Mouse (Mus musculus) limb, embryonic 13.5 days (tissue): ENCODE data around the gene Rpl31. TPM values are rescaled to one million over a fixed set of nuclear protein-coding genes. Genes with fewer than 3 reads are reported as not detected.
A peak's percentile ranks its signal among the peaks of the same experiment; 100 is the strongest.

Experiments used
- ATAC-seq: fragments of 200-750 bp; cut with Nextera tagmentation; 2 replicates; pipeline ENCODE4 v1.8.0; 2017; ENCODE audit warnings: low read depth, moderate number of reproducible peaks, moderate TSS enrichment; ENCODE audit not compliant: low FRiP score
- H3K27ac ChIP-seq: fragments of 300-500 bp; sonication (generic); 2 replicates; pipeline ENCODE4 v1.5.1; 2015; ENCODE audit warnings: inconsistent platforms, mild to moderate bottlenecking, moderate library complexity
- H3K27me3 ChIP-seq: fragments of 300-500 bp; sonication (generic); 2 replicates; pipeline ENCODE4 v1.6.1; 2015; ENCODE audit warnings: mild to moderate bottlenecking, inconsistent platforms
- H3K36me3 ChIP-seq: fragments of 300-500 bp; sonication (generic); 2 replicates; pipeline ENCODE4 v1.6.1; 2015; ENCODE audit warnings: inconsistent platforms, mild to moderate bottlenecking, moderate library complexity
- H3K4me1 ChIP-seq: fragments of 300-500 bp; sonication (generic); 2 replicates; pipeline ENCODE4 v1.6.1; 2015; ENCODE audit warnings: inconsistent platforms
- H3K4me2 ChIP-seq: fragments of 300-500 bp; sonication (generic); replicated peaks from 2 replicates; pipeline ENCODE4 v1.6.1; 2015; ENCODE audit warnings: inconsistent platforms, mild to moderate bottlenecking, moderate library complexity
- H3K4me3 ChIP-seq: fragments of 300-500 bp; sonication (generic); 2 replicates; pipeline ENCODE4 v1.5.1; 2015; ENCODE audit warnings: moderate library complexity, mild to moderate bottlenecking, inconsistent platforms
- H3K9ac ChIP-seq: fragments of 300-500 bp; sonication (generic); 2 replicates; pipeline ENCODE4 v1.6.1; 2015; ENCODE audit warnings: mild to moderate bottlenecking, inconsistent platforms
- H3K9me3 ChIP-seq: fragments of 300-500 bp; sonication (generic); 2 replicates; pipeline ENCODE4 v1.6.1; 2016; ENCODE audit warnings: inconsistent platforms
- WGBS: fragments of 180-500 bp; shearing (Covaris S2); methylation state at CpG from one replicate; pipeline ENCODE4 v1.1.7; 2015; 5-methylcytosine and 5-hydroxymethylcytosine counted together
- polyA plus RNA-seq: library from polyadenylated mRNA; unstranded; fragments of >200 nt; fragmentation: Nextera tagmentation; extraction: Ambion mirVana; gene quantifications from 2 replicates; pipeline ENCODE4 v1.2.1, GENCODE M21; 2015

Rpl31 gene
- polyA plus RNA-seq, 1 experiment from 2014 or later, result 514 TPM

DNA sequence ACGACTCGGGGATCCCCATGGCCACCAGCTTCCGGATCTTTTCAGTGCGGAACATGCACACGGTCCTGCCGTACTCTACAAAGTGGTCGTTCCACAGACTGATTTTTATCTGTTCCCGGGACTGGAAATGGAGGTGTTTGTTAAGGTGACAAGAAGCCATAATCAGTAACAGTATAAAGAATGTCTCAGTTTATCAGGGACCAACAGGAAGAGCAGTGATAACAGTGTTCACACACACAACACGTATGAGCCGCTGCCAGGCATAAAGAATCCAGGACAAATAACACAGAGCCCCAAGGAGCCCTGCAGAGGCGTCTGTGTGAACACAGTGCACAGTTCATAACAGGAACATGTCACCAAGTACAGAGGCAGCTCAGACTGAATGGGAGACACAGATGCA is 21.7 kb downstream of the Rpl31 start:
- Histone ChIP-seq H3K4me2 (no peak overlapping the region), H3K4me1 (0 out of 2 replicates have a peak, but pooled peaks cover 3% of the 10 kb centered on the region), H3K27ac (no peak overlapping the region), H3K36me3 (no peaks in the 10 kb centered on the region), H3K27me3 (no peaks in the 10 kb centered on the region), H3K4me3 (no peak overlapping the region), H3K9me3 (no peaks in the 10 kb centered on the region), H3K9ac (no peak overlapping the region)
- WGBS, result 90% methylated on average over 11 of the region's 11 CpGs
- ATAC-seq, result no peak

DNA sequence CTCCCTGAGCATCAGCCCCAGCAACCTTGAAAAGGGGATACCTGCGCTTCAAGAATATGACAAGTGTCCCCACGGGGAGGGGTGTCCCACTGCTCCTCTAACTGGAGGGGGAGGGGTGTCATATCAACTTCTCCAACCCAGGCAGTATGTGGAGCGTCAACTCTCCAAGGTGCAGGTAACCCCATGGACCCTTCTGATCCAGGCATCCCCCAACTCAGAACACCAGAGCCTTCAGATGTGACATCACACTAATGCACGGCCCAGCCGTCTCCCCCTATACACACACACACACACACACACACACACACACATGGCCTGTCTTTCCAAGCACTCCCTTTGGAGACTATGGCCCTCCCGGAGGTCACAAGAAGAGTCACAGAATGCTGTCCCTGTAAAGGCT is 24.0 kb downstream of the Rpl31 start:
- H3K9me3 ChIP-seq, result no peaks in the 10 kb centered on the region
- no peaks in the 10 kb centered on the region; the same call in 1 of the 2 replicates for H3K36me3 ChIP-seq
- no peak overlapping the region for H3K9ac ChIP-seq
- no peak overlapping the region for H3K27ac ChIP-seq
- H3K4me2 ChIP-seq, result no peak overlapping the region
- ATAC-seq, result no peak
- H3K4me3 ChIP-seq, result no peak overlapping the region
- H3K4me1 ChIP-seq, result 0 out of 2 replicates have a peak, but pooled peaks cover 3% of the 10 kb centered on the region
- 89% methylated on average over 6 of the region's 6 CpGs for WGBS
- H3K27me3 ChIP-seq, result no peaks in the 10 kb centered on the region

- Histone ChIP-seq H3K9me3 (peaks cover 3% of the 10 kb centered on the region; the same call in 1 of the 2 replicates), H3K9ac (no peak overlapping the region), H3K36me3 (peaks cover 2% of the 10 kb centered on the region), H3K4me3 (no peak overlapping the region), H3K27me3 (no peaks in the 10 kb centered on the region), H3K27ac (no peak overlapping the region), H3K4me2 (no peak overlapping the region), H3K4me1 (0 out of 2 replicates have a peak, but pooled peaks cover 3% of the 10 kb centered on the region)
- 56% methylated on average over 3 of the region's 3 CpGs for WGBS
- ATAC-seq, result peak; percentile 64; the same call in 1 of the 2 replicates
Observed at GRCm38 (mm10) chr1:39392189-39392588, 24.5 kb downstream of the Rpl31 start.

GRCm38 (mm10) chr1:39393217-39393867 is 25.7 kb downstream of the Rpl31 start:
- Histone ChIP-seq H3K36me3 (peaks cover 5% of the 10 kb centered on the region), H3K27me3 (no peaks in the 10 kb centered on the region), H3K4me2 (no peak overlapping the region), H3K9ac (no peak overlapping the region), H3K9me3 (peaks cover 6% of the 10 kb centered on the region; the same call in 1 of the 2 replicates), H3K4me1 (0 out of 2 replicates have a peak, but pooled peaks cover 3% of the 10 kb centered on the region), H3K27ac (no peak overlapping the region), H3K4me3 (no peak overlapping the region)
- 73% methylated on average over 8 of the region's 8 CpGs for WGBS
- no peak for ATAC-seq

GRCm38 (mm10) chr1:39394096-39394495 is 26.5 kb downstream of the Rpl31 start:
- 71% methylated on average over 10 of the region's 10 CpGs for WGBS
- Histone ChIP-seq H3K4me3 (no peak overlapping the region), H3K27me3 (no peaks in the 10 kb centered on the region), H3K9me3 (peaks cover 6% of the 10 kb centered on the region; the same call in 1 of the 2 replicates), H3K36me3 (peaks cover 5% of the 10 kb centered on the region), H3K27ac (no peak overlapping the region), H3K4me2 (no peak overlapping the region), H3K9ac (no peak overlapping the region), H3K4me1 (0 out of 2 replicates have a peak, but pooled peaks cover 3% of the 10 kb centered on the region)
- no peak for ATAC-seq

DNA sequence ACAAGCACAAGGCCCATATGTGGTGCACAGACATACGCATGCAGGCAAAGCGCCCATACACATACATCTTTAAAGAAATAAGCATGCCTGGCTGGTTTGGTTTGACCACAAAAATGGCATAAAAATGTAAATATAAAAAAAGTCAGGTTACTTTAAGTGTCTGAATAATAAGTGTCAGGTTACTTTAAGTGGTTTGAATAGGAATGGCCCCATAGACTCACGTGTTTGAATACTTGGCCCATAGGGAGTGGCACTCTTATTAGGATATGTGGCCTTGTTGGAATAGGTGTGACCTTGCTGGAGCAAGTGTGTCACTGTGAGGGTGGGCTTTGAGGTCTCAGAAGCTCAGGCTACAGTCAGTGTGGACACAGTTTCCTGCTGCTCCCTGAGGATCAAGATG is 27.0 kb downstream of the Rpl31 start:
- 71% methylated on average over 3 of the region's 3 CpGs for WGBS
- H3K27me3 ChIP-seq, result no peaks in the 10 kb centered on the region
- H3K27ac ChIP-seq, result no peak overlapping the region
- ATAC-seq, result no peak
- 0 out of 2 replicates have a peak, but pooled peaks cover 3% of the 10 kb centered on the region for H3K4me1 ChIP-seq
- H3K36me3 ChIP-seq, result peaks cover 5% of the 10 kb centered on the region
- H3K9ac ChIP-seq, result no peak overlapping the region
- no peak overlapping the region for H3K4me3 ChIP-seq
- H3K9me3 ChIP-seq, result peaks cover 6% of the 10 kb centered on the region; the same call in 1 of the 2 replicates
- H3K4me2 ChIP-seq, result no peak overlapping the region

GRCm38 (mm10) chr1:39396347-39396746 is 28.7 kb downstream of the Rpl31 start:
- H3K36me3 ChIP-seq, result peaks cover 5% of the 10 kb centered on the region
- H3K9ac ChIP-seq, result no peak overlapping the region
- H3K4me2 ChIP-seq, result no peak overlapping the region
- H3K9me3 ChIP-seq, result peaks cover 6% of the 10 kb centered on the region; the same call in 1 of the 2 replicates
- H3K4me1 ChIP-seq, result 0 out of 2 replicates have a peak, but pooled peaks cover 3% of the 10 kb centered on the region
- H3K27me3 ChIP-seq, result no peaks in the 10 kb centered on the region
- 78% methylated on average over 4 of the region's 4 CpGs for WGBS
- H3K27ac ChIP-seq, result no peak overlapping the region
- H3K4me3 ChIP-seq, result no peak overlapping the region
- ATAC-seq, result no peak

- Histone ChIP-seq H3K4me3 (no peak overlapping the region), H3K4me2 (no peak overlapping the region), H3K9ac (no peak overlapping the region), H3K27me3 (no peaks in the 10 kb centered on the region), H3K4me1 (0 out of 2 replicates have a peak, but pooled peaks cover 3% of the 10 kb centered on the region), H3K9me3 (peaks cover 6% of the 10 kb centered on the region; the same call in 1 of the 2 replicates), H3K36me3 (peaks cover 5% of the 10 kb centered on the region), H3K27ac (no peak overlapping the region)
- ATAC-seq, result no peak
- WGBS, result 89% methylated on average over 6 of the region's 6 CpGs
Observed at GRCm38 (mm10) chr1:39398284-39398683, 30.6 kb downstream of the Rpl31 start.

DNA sequence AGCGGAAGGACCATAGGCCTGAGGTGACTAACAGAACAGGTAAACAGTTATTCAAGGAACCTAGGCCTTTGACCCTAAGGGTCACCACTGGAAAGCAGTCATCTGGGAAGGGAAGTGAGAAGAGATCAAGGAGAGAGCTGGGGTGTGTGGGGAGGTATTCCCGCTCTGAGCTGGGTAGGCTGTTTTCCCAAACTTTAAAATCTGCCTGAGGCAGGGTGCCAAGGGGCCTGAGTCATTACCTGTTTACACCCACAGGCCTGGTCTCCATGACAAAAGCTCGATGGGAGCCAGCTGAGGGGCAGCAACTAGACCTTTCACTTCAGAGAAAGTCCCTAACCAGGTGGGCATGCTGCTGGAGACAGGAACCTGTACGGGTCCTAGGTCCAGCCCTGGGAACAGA is 31.6 kb downstream of the Rpl31 start:
- 65% methylated on average over 4 of the region's 4 CpGs for WGBS
- Histone ChIP-seq H3K9ac (no peak overlapping the region), H3K4me2 (no peak overlapping the region), H3K4me1 (no peaks in the 10 kb centered on the region), H3K36me3 (peaks cover 5% of the 10 kb centered on the region), H3K9me3 (peaks cover 6% of the 10 kb centered on the region; the same call in 1 of the 2 replicates), H3K27ac (no peak overlapping the region), H3K4me3 (no peak overlapping the region), H3K27me3 (no peaks in the 10 kb centered on the region)
- ATAC-seq, result no peak

DNA sequence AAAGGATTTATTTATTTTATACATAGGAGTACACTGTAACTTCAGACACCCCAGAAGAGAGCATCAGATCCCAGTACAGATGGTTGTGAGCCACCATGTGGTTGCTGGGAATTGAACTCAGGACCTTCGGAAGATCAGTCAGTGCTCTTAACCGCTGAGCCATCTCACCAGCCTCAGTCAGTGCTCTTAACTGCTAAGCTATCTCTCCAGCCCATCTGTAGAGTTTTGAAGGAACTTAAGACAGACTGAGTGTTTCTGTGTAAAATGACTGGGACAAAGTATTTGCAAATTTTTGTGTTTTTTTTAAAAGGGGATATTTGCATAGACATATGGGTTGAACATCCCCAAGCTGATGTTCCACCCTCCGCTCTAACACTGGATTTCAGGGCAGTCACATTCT is 32.5 kb downstream of the Rpl31 start:
- no peaks in the 10 kb centered on the region for H3K4me1 ChIP-seq
- 90% methylated on average over 3 of the region's 3 CpGs for WGBS
- peaks cover 6% of the 10 kb centered on the region; the same call in 1 of the 2 replicates for H3K9me3 ChIP-seq
- no peak overlapping the region for H3K4me2 ChIP-seq
- no peak for ATAC-seq
- H3K36me3 ChIP-seq, result peaks cover 5% of the 10 kb centered on the region
- no peaks in the 10 kb centered on the region for H3K27me3 ChIP-seq
- no peak overlapping the region for H3K27ac ChIP-seq
- no peak overlapping the region for H3K4me3 ChIP-seq
- no peak overlapping the region for H3K9ac ChIP-seq

DNA sequence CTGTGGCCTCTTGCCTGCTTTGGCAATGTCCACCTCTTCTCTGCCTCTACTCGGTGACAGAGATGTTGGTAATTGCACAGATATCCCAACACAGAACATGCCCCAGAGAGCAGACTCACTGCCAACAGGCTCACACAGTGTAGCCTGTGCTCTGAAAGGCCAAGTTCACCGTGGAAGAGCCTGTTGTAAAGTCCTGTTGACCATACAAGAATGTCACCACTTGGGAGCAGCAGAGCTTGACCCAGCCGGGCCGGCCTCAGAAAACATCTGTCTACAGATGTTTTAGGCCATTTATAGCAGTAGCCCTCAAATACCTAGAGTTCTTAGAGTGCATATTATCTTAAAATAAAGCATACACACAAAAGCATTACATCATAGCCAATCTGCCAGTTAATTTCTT is 39.5 kb downstream of the Rpl31 start:
- no peak overlapping the region for H3K27ac ChIP-seq
- ATAC-seq, result no peak
- H3K27me3 ChIP-seq, result no peaks in the 10 kb centered on the region
- H3K36me3 ChIP-seq, result no peaks in the 10 kb centered on the region
- H3K4me1 ChIP-seq, result 0 out of 2 replicates have a peak, but pooled peaks cover 3% of the 10 kb centered on the region
- no peak overlapping the region for H3K4me3 ChIP-seq
- no peak overlapping the region for H3K4me2 ChIP-seq
- no peaks in the 10 kb centered on the region for H3K9me3 ChIP-seq
- WGBS, result 65% methylated on average over 4 of the region's 4 CpGs
- no peak overlapping the region for H3K9ac ChIP-seq

GRCm38 (mm10) chr1:39408123-39408522 is 40.5 kb downstream of the Rpl31 start:
- H3K27ac ChIP-seq, result no peak overlapping the region

More at GRCm38 (mm10) chr1:39408123-39408522, 40.5 kb downstream of the Rpl31 start:
- H3K9ac ChIP-seq, result no peak overlapping the region
- H3K4me3 ChIP-seq, result no peak overlapping the region
- H3K36me3 ChIP-seq, result no peaks in the 10 kb centered on the region
- H3K9me3 ChIP-seq, result no peaks in the 10 kb centered on the region
- H3K4me1 ChIP-seq, result 0 out of 2 replicates have a peak, but pooled peaks cover 3% of the 10 kb centered on the region
- no peak overlapping the region for H3K4me2 ChIP-seq
- no peaks in the 10 kb centered on the region for H3K27me3 ChIP-seq
- WGBS, result 92% methylated on average over 6 of the region's 6 CpGs
- no peak for ATAC-seq
